Mouse (Mus musculus): ENCODE results near the gene Mt3. TPM values are rescaled to one million over a fixed set of nuclear protein-coding genes. Genes with fewer than 3 reads are reported as not detected.

Mt3 gene
- total and polyA plus RNA-seq, 3 experiments = not detected

DNA sequence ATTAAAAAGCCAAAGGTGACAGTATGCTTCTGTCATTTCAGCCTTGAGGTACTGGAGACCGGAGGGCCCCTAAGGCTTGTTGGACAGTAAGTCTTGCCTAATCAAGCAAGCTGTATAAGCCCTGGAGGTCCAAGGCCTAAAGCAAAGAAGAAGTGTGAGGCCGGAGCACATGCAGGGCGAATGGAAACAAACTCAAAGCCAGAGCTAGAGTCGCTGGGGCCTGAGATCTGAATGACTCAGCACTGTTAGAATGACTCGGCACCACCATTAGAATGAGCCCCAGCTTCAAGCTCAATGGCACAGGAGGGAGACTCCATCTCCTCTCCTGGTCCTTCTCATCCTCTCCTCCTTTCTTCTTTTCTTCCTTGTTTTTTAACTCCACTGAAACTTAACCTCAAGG lies 1.5 kb upstream of the Mt3 start:
- peak; percentile 64 for DNase-seq (ENCODE audit: low read depth, low spot score)
- Histone ChIP-seq H3K27me3 (ENCODE audit: control insufficient read depth in 1 of 2, insufficient read depth in 2 of 2, low read length in 2 of 2) (no peaks in the 10 kb centered on the region), H3K36me3 (ENCODE audit: control insufficient read depth in 1 of 2, insufficient read depth in 2 of 2, low read length in 2 of 2) (peaks cover 0 to 8% of the 10 kb centered on the region in 2 experiments; a peak in 2 of 4 replicates), H3K9me3 (replicated peaks; ENCODE audit: insufficient read depth, low read length) (no peaks in the 10 kb centered on the region), H3K9ac (ENCODE audit: control insufficient read depth, low read depth, low read length, poor library complexity, severe bottlenecking) (no peak overlapping the region), H3K4me3 (ENCODE audit: control insufficient read depth in 1 of 2, insufficient read depth in 1 of 2, low read depth in 2 of 2, low read length in 2 of 2) (no peak overlapping the region), H3K27ac (ENCODE audit: control insufficient read depth, low read depth, low read length) (no peak overlapping the region; the same call in 1 of the 2 replicates), H3K79me2 (ENCODE audit: control insufficient read depth, insufficient read depth, low read length, poor library complexity) (no peaks in the 10 kb centered on the region), H3K4me1 (ENCODE audit: control insufficient read depth in 1 of 2, insufficient read depth in 2 of 2, low read length in 2 of 2) (peaks cover 3 to 13% of the 10 kb centered on the region in 2 experiments)
- peak; percentile 68; the same call in 1 of the 2 replicates for TF ChIP-seq GABPA (IDR thresholded peaks at IDR 0.05; ENCODE audit: low read depth, low read length)
- TF ChIP-seq E2F4 (IDR thresholded peaks at IDR 0.05; ENCODE audit: borderline replicate concordance, low read depth, low read length) = no peak
- TF ChIP-seq USF2 (IDR thresholded peaks at IDR 0.05; ENCODE audit: borderline replicate concordance in 1 of 2, insufficient read depth in 1 of 2, low read depth in 1 of 2, low read length in 2 of 2) = no peak
- 0 out of 2 replicates have a peak, but pooled peaks have one; percentile 36 for TF ChIP-seq MAFK (IDR thresholded peaks at IDR 0.05; ENCODE audit: borderline replicate concordance, low read depth, low read length)
- 0 out of 2 replicates have a peak, but pooled peaks have one; percentile 15 for TF ChIP-seq TBP (IDR thresholded peaks at IDR 0.05; ENCODE audit: low read depth, low read length)
- TF ChIP-seq KAT2A (conservative IDR thresholded peaks at IDR 0.05; ENCODE audit: low read depth, low read length) = no peak
- TF ChIP-seq MAX (IDR thresholded peaks at IDR 0.05; ENCODE audit: low read length) = peak; percentile 55
- TF ChIP-seq ELF1 (IDR thresholded peaks at IDR 0.05; ENCODE audit: low read depth, low read length) = no peak
- no peak for TF ChIP-seq POLR2AphosphoS2 (IDR thresholded peaks at IDR 0.05; ENCODE audit: low read length)
- TF ChIP-seq CHD1 (IDR thresholded peaks at IDR 0.05; ENCODE audit: low read depth, low read length) = no peak
- no peak for TF ChIP-seq SMC3 (IDR thresholded peaks at IDR 0.05; ENCODE audit: low read depth, low read length)
- TF ChIP-seq MEF2A (IDR thresholded peaks at IDR 0.05; ENCODE audit: extremely low read depth, insufficient replicate concordance, low read depth, low read length, poor library complexity, severe bottlenecking) = no peak
- TF ChIP-seq ZNF384 (IDR thresholded peaks at IDR 0.05; ENCODE audit: low read depth, low read length) = no peak
- TF ChIP-seq ETS1 (IDR thresholded peaks at IDR 0.05; ENCODE audit: low read depth, low read length) = no peak
- no peak for TF ChIP-seq ZMIZ1 (IDR thresholded peaks at IDR 0.05; ENCODE audit: low read depth, low read length)
- TF ChIP-seq ZC3H11A (IDR thresholded peaks at IDR 0.05; ENCODE audit: low read depth, low read length) = no peak
- TF ChIP-seq CHD2 (IDR thresholded peaks at IDR 0.05; ENCODE audit: low read length) = no peak
- TF ChIP-seq TAL1 (IDR thresholded peaks at IDR 0.05; ENCODE audit: low read length) = no peak
- TF ChIP-seq MYB (IDR thresholded peaks at IDR 0.05; ENCODE audit: low read depth, low read length) = no peak
- TF ChIP-seq MAZ (IDR thresholded peaks at IDR 0.05; ENCODE audit: low read depth, low read length) = no peak

DNA sequence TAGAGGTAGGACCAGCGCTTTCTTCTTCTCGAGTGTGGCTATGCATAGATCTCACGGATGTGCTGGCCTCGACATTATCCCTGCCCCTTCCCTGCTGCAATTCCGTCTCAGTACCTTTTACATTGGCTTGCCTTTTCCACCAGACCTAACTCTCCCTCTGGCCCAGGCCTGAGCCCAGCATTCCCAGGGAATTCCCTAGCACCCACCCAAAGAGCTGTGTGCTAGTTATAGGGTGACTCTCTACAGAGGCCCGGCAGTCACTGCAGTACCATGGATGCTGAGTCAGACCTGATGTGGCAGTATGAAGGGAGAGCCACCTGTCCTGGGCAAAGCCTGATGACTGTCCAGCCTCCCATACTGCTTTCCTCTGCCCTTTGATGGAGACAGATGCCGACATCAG lies 1.0 kb downstream of the Mt3 start:
- Histone ChIP-seq H3K9me3 (replicated peaks; ENCODE audit: insufficient read depth, low read length) (no peaks in the 10 kb centered on the region), H3K4me3 (ENCODE audit: control insufficient read depth in 1 of 2, insufficient read depth in 1 of 2, low read depth in 2 of 2, low read length in 2 of 2) (no peak overlapping the region), H3K36me3 (ENCODE audit: control insufficient read depth in 1 of 2, insufficient read depth in 2 of 2, low read length in 2 of 2) (peaks cover 0 to 13% of the 10 kb centered on the region in 2 experiments; a peak in 2 of 4 replicates), H3K27ac (ENCODE audit: control insufficient read depth, low read depth, low read length) (no peak overlapping the region), H3K79me2 (ENCODE audit: control insufficient read depth, insufficient read depth, low read length, poor library complexity) (no peaks in the 10 kb centered on the region), H3K9ac (ENCODE audit: control insufficient read depth, low read depth, low read length, poor library complexity, severe bottlenecking) (no peak overlapping the region), H3K4me1 (ENCODE audit: control insufficient read depth in 1 of 2, insufficient read depth in 2 of 2, low read length in 2 of 2) (peaks cover 6 to 18% of the 10 kb centered on the region in 2 experiments), H3K27me3 (ENCODE audit: control insufficient read depth in 1 of 2, insufficient read depth in 2 of 2, low read length in 2 of 2) (no peaks in the 10 kb centered on the region)
- DNase-seq (ENCODE audit: low read depth, low spot score) = no peak
- TF ChIP-seq MXI1 (IDR thresholded peaks at IDR 0.05; ENCODE audit: low read depth, low read length) = no peak
